Mouse (Mus musculus) left cerebral cortex, adult 2 months (tissue): ENCODE results near the gene Ube2l6. TPM values are rescaled to one million over a fixed set of nuclear protein-coding genes. Genes with fewer than 3 reads are reported as not detected.
"Not testable (repeated sequence)": the region's sequence is repeated elsewhere in the genome, so short reads cannot be mapped to it uniquely, and the experiment has no call there.

Experiments used
- DNase-seq, 2 experiments: peaks; one replicate each; pipeline ENCODE4 v3.0.0; 2021 to 2022; ENCODE audit warnings: low spot score in 2 of 2, mixed read lengths in 1 of 2; ENCODE audit errors: extremely low spot score in 1 of 2
- H3K27ac ChIP-seq: fragments of 200-600 bp; 2 replicates; pipeline ENCODE4 v1.8.1; 2022
- H3K4me3 ChIP-seq: fragments of 200-600 bp; 2 replicates; pipeline ENCODE4 v1.8.1; 2022
- CTCF ChIP-seq: fragments of 200-600 bp; IDR thresholded peaks from 2 replicates; pipeline ENCODE4 v1.8.1; 2022; ENCODE audit warnings: antibody characterized with exemption, mild to moderate bottlenecking, moderate library complexity
- intact Hi-C: fragments of 180-260 bp; cut with DNase I; formaldehyde crosslinking; loops from one replicate; pipeline ENCODE4 v1.15.1; 2025
- total RNA-seq, 2 experiments: library from RNA; stranded (reverse); gene quantifications; 2 replicates each; pipeline ENCODE4 v1.2.3; 2021

The Ube2l6 gene
- total RNA-seq, 2 experiments from 2014 or later, result 6.4 to 6.7 TPM

- DNase-seq, result peak; percentile 82 to 86
- peak overlapping the region; percentile 76 for H3K27ac ChIP-seq
- intact Hi-C loops, result loop anchor here (2.0 to 5.0 kb wide), 3 partner anchors 56 to 343 kb away; partner anchors contain the start of genes Gm19426 and Zdhhc5
- peak; percentile 86 for TF ChIP-seq CTCF
- peak overlapping the region; percentile 49 for H3K4me3 ChIP-seq
These were observed 665 bp upstream of the Ube2l6 start for GRCm38 (mm10) chr2:84797833-84798492.

GRCm38 (mm10) chr2:84799041-84799561 is 473 bp downstream of the Ube2l6 start:
- Histone ChIP-seq H3K4me3 (peak overlapping the region; percentile 49), H3K27ac (peak overlapping the region; percentile 76)
- peak; percentile 56 to 57 for DNase-seq
- peak; percentile 78 for TF ChIP-seq CTCF
- intact Hi-C loops, result loop anchor here (2.0 to 5.0 kb wide), 3 partner anchors 57 to 344 kb away; partner anchors contain the start of genes Gm19426 and Zdhhc5

- Histone ChIP-seq H3K27ac (no peak overlapping the region), H3K4me3 (no peak overlapping the region)
- no peak for TF ChIP-seq CTCF
- intact Hi-C loops, result no loop called here
- no peak for DNase-seq
These were observed 1.7 kb downstream of the Ube2l6 start for GRCm38 (mm10) chr2:84800304-84800703.

GRCm38 (mm10) chr2:84801223-84801622 is 2.6 kb downstream of the Ube2l6 start:
- intact Hi-C loops, H3K27ac ChIP-seq: not testable (repeated sequence)

GRCm38 (mm10) chr2:84803963-84804362 is 5.3 kb downstream of the Ube2l6 start:
- no peak overlapping the region for H3K4me3 ChIP-seq
- TF ChIP-seq CTCF, result no peak
- intact Hi-C loops, result no loop called here
- no peak for DNase-seq
- H3K27ac ChIP-seq, result no peak overlapping the region

More at GRCm38 (mm10) chr2:84801223-84801622, 2.6 kb downstream of the Ube2l6 start:
- not testable (repeated sequence) for DNase-seq, H3K4me3 ChIP-seq

- no peak overlapping the region for H3K4me3 ChIP-seq
- no peak overlapping the region for H3K27ac ChIP-seq
- no peak for TF ChIP-seq CTCF
- intact Hi-C loops, result no loop called here
- no peak for DNase-seq
These were observed 7.9 kb downstream of the Ube2l6 start for GRCm38 (mm10) chr2:84806546-84806945.

- no peak overlapping the region for H3K27ac ChIP-seq
- H3K4me3 ChIP-seq, result no peak overlapping the region
- no peak for DNase-seq
- no peak for TF ChIP-seq CTCF
- intact Hi-C loops, result no loop called here
These were observed 10.7 kb downstream of the Ube2l6 start for GRCm38 (mm10) chr2:84809330-84809729.

- Histone ChIP-seq H3K27ac (no peak overlapping the region), H3K4me3 (peak overlapping the region; percentile 41)
- no peak for DNase-seq
- no peak for TF ChIP-seq CTCF
- intact Hi-C loops, result no loop called here
These were observed 11.9 kb downstream of the Ube2l6 start for GRCm38 (mm10) chr2:84810526-84810885.

GRCm38 (mm10) chr2:84810886-84811577 is 12.4 kb downstream of the Ube2l6 start:
- no peak overlapping the region for H3K27ac ChIP-seq
- peak; percentile 89 for TF ChIP-seq CTCF
- intact Hi-C loops, result no loop called here

GRCm38 (mm10) chr2:84811880-84812279 is 13.3 kb downstream of the Ube2l6 start:
- intact Hi-C loops, result no loop called here
- Histone ChIP-seq H3K27ac (no peak overlapping the region), H3K4me3 (no peak overlapping the region)
- no peak for TF ChIP-seq CTCF
- DNase-seq, result no peak

More at GRCm38 (mm10) chr2:84810886-84811577, 12.4 kb downstream of the Ube2l6 start:
- H3K4me3 ChIP-seq, result peak overlapping the region; percentile 41
- peak; percentile 84 to 86 for DNase-seq

- no peak overlapping the region for H3K4me3 ChIP-seq
- H3K27ac ChIP-seq, result no peak overlapping the region
- no peak for TF ChIP-seq CTCF
- no peak for DNase-seq
- intact Hi-C loops, result no loop called here
These were observed 14.0 kb downstream of the Ube2l6 start for GRCm38 (mm10) chr2:84812676-84813075.

GRCm38 (mm10) chr2:84819861-84820260 is 21.2 kb downstream of the Ube2l6 start:
- DNase-seq, result peak in 1 of 2 experiments; percentile 36

More at GRCm38 (mm10) chr2:84819861-84820260, 21.2 kb downstream of the Ube2l6 start:
- TF ChIP-seq CTCF, result no peak
- Histone ChIP-seq H3K27ac (0 out of 2 replicates have a peak overlapping the region, but pooled peaks have one; percentile 36), H3K4me3 (no peak overlapping the region)
- intact Hi-C loops, result no loop called here
